Mouse (Mus musculus) lung, adult 18-20 months (tissue): ENCODE data around the gene Cubn.

ENCODE experiments used
- DNase-seq, 2 experiments: peaks; one replicate each; pipeline ENCODE4 v3.0.0; 2022; ENCODE audit warnings: mixed read lengths in 2 of 2

The Cubn gene

DNA sequence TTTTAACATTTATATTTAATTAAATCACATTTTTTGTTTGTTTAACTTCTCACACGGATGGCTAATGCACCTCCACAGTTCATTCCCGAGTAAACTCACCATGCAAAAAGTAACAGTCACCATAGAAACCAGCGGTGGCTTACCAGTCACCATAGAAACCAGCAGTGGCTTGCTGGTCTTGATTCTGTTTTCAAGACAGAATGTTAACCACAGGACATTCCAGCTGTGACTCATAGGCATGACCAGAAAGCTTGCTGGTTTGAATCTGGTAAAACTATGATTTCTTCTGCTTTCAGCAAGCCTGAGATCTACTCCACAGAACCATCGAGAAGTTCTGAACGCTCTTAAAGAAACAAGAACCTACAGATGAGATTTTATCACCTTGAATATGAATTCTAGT, 84.3 kb downstream of the Cubn start:
- DNase-seq: peak in 1 of 2 experiments; percentile 48

DNA sequence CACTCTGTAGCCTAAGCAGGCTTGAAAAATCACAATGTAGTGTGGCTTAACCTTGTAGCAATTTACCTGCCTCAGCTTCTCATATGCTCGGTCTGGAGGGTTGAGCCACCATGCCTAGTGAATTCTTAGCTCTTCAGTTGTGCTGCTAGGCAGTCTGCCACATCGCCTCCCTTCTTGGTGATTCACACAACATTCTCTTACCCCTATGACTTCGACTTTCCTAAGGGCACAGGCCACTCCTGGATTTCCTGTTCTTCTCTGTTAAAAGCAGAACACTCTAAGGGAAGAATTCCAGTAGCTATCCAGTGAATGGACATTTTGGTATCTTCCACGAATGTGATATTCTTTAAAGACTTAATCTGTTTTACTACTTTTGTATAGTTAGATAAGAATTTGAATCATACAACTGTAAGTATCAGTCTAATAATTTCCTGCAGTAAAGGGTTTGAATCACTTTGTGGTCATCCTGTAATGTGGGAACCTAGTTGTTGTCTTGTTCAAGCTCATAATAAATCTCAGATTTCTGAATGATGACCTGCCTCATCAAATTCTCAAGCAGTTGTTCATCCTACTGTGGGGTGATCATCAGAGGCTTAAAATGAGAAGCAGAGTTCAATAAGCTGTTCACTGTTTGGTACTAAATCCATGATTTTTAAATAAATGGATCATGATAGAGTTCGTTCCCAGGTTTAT, 86.5 kb downstream of the Cubn start:
- DNase-seq: no peak

DNA sequence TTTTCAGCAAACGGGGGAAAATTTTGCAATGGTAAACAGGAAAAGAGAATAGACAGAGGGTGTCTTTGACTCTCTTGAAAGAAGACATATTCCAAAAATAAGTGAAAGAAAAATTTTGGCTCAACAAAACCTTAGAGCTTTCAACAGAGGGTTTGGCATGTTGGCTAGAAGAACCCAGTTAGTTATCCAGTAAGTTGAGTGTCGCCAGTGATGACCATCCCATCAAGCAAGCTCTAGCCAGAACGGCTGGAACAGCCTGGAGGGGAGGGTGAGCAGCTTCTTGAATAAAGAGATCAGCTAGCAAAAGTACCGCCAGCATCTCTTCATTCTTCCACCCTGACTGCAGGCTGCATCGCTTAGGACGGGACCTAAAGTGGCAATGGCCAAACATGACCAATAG, 90.8 kb downstream of the Cubn start:
- peak; percentile 32 to 58 for DNase-seq

DNA sequence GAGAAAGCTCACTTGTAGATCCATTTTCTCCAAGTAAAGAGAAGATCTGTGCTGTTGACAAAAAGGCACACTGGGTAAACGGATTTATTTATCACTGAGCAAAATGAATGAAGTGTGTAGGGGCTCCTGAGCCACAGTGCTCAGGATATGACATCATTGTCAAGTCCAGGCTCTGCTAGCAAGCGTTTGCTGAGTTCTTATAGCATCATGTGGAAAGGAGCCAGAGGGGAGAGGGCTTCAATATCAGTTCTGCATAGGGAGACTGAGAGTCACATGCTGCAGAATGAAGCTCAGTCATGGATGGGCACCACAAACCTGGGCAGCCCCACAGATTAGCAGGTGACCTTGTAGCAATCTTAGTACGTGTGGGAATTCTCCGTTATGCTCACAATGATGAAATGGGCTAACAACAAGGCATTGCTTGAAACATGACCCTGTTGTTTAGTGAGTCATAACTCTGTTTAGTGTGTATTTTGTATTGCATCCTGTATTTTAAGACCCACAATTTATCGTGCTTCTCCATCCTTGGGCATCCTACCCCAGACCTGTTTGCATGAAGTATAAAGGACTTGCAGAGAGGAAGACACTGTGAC, 92.0 kb downstream of the Cubn start:
- no peak for DNase-seq

DNA sequence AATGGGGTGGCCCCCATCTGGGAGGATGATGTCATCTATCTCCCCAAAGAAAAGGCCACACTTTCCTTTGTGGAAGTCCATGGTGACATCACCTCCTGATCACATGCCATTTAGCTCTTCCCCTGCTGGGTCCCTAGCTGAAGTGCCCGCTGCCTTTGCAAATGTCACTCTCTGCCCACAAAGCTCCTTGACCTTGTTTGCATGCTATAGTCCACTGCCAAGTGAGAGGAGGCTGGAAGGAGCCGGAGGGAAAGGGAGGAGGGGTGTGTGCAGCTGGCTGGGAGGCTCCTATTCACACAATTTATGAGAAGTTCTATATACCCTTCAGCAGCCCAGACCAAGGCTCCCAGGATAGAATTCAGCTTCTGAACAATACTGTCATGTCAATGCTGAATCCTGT, 92.7 kb downstream of the Cubn start:
- DNase-seq: peak; percentile 75 to 84

DNA sequence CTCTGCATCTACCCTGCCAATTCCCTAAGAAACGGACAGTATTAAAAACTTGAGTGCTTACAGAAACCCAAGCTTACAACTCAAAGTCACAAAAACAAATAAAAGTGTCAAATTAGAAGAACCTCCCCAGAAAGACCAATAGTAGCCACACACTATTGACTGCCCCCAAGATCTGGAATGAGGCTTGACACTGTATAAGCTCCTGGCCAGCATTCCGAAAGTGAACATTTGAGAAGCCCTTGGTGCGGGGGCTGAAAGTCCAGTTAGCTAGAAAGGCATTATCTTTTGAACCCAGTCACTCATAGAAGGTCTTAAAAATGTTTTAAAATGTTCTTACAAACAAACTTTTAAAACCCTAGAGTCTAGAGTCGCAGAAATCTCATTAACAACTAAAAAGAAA, 93.1 kb downstream of the Cubn start:
- no peak for DNase-seq

DNA sequence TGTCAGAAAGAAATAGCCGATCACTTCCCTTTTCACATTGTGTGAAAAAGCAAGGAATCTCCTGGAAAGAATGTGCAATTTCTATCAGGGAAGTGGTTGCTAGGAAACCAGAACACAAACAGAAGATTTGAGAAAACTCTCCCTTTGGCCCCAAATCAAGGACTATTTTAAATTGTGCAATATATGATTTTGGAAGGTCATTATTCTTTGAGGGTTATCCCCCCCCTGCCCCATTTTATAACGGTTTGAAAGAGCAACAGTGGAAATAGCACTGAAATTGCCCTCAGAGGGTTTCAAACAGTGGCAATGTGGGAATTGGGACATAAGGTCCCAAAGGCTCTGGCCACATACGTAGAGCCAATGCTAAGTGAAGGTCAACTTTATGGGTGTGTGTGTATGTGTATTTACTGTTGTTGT, 95.5 kb downstream of the Cubn start:
- DNase-seq: no peak

DNA sequence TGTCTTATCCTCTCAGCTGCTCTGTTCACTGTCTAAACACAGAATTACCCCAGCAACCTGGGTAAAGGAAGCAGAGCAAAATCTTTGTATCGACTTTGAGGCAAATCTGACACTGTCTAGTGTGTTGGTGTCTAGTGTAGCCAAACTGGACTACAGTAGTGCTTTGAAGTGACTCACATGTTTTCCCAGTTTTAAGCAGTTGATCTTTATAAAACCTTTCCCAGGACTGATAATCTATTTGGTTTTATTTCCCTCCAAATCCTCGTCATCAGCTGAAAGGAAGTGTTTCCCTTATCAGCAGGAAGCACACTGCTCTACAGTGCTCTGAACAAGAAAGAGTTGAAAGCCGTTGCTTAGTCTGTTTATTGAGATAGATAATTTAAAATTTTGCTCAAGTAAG, 100.6 kb downstream of the Cubn start:
- peak in 1 of 2 experiments; percentile 46 for DNase-seq

DNA sequence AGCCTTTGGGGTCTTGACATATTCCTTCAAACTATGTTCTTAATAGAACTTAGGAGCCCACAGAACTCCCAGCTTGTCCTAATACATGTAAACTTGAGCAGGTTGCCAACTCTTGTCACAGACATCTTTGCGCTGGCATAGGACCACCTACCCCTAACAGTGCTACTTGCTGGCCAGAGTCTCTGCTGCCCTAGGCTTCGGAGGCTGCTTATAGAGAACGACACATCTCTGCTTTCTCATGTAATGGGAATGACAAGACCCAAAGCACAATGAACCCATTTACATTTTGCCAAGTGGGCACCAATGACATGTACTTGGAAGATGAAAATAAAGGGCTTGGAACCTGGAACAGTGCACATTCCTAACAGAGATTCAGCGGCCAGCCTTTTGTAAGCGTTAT, 105.0 kb downstream of the Cubn start:
- no peak for DNase-seq

DNA sequence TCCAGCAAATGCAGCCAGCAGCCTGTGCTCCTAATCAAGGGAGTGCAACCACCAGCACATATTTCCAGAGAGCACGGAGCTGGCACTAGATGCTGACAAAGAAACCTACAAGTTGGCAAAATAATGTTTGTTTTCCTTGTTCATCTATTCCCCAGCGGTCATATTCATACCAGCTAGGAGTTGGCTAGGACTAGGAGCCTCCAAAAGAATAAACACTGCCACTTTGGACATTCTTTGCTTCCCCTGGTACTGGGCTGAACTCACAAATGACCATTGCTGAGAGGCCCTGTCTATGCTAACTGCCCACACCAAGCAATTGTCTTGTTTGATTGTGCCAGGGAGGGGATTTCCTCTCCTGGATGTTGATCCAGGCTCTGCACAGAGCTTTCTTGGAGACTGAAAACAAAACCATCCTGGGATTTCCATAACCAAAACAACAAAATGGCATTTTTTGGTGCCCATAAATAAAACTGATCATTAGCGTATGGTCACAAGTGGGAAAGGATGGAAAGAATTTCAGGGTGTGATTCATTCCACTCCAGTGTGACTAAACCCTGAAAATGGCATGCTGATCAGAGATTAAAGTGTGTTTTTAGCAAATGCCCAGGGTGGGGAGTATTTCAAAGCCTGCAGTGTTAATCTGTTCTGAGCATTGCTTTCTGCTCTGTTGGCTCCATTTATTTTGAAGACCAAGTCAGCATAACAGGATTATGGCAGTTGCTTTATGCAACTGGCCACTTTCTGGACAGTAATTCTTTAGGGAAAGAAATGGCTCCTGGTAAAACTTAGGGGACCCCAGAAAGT, 105.9 kb downstream of the Cubn start:
- DNase-seq: peak in 1 of 2 experiments; percentile 39

DNA sequence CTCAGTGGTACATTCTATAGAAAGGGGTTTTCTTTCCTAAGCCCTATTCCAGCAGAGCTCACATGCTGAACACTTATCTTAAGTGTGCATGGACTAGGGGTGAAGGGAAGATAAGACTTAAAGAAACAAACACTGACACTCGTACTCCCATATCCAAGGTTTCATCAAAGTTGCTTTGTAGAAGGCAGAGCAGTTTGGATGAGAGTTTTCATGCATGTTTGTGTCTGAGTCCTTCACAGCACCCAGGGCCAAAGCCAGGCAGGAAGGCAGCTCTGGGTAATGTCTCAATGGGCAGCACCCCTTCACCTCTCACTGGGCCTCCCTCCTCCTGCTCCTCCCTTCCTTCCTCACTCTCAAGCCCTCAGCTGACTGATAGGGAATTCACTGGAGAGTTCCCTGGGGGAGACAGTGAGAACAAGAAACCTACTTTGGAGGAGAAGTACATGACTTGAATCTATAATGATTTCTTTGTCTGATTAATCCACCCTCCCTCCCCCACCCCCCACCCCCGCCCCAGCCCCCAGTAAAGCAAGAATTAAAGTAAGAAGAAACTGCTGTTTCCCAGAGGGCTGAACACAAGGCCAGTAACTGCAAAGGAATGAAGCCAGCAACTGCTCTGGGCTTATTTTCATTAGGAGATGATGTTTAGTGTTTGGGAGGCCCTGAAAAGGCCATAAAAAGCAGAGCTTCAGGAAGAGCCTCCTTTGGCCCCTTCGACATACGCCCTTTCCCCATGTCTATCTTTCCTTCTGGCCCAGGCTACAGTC, 106.7 kb downstream of the Cubn start:
- peak; percentile 60 to 69 for DNase-seq

DNA sequence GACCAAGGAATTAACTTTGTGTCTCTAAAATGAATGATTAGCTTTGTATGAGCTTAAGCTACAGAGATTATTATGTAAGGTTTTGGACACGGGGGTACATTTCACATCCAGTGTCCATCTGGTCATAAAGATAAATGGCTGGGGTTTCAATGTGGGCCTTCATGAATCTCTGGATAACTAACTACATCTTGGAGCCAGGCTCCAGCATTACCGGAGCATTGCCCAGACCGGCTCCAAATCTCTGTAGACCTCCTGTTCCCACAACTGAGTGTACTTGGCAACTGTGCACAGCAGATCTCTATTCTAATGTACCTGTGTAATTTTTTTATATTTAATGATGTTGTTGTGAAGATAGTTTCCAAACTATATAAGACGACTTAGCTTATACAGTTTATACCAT, 115.4 kb downstream of the Cubn start:
- no peak for DNase-seq

DNA sequence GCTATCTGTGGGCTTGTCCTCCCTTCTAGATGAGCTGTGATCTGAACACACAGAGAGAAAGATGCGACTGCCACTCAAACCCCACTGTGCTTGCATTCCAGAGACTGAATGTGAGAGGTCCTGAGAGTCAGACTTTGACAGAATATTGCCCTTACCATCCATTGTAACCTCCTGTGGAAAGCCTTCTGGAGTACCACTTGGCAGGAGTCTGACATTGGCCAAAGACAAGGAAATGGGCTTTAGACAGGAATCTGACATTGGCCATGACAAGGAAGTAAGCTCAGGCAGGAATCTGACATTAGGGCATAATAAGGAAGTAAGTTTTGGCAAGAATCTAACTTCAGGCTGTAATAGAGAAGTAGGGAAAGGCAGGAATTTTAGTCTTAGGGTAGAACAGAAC, 118.3 kb downstream of the Cubn start:
- DNase-seq: no peak

DNA sequence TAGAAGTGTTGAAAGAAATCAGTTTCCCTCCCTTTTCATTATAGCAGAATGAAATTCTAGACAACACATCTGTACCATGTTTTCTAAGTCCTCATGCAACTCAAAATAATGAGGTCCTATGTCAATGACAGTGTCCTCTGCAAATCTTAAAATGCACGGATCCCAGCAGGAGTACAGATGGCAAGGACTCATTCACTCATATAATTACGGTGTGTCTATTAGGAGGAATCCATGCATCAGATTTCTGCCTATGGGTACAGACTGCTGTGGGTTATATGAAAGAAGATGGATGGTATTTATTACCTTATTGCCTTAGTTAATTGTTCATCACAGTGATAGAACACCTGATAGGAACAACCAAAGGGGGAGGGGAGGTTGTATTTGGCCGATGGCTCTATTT, 118.8 kb downstream of the Cubn start:
- no peak for DNase-seq

DNA sequence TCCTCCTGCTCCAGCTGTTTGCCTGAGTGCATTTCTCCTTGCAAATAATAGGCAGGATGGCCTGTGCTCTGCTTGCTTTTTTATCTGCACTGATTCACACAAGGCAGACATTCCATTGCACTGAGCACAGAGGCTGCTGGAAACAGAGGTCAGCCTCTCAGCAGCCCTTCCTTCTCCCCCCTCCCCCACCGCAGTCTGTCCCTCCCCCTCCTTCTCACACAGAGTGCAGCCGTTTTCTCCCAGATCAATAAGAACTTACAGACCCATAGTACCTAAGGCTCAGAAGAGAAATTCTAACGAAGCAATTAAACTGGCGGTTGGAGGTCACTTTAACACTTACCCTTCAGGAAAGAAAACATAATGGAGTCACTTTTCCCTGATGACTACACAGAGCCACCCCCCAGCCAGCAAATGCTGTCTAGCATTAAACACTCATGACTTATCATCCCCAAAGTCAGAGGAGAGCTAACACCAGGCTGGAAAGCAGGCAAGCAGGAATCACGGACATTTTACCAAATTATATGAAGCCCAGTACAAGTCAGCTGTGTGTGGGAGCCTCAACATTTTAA, 119.3 kb downstream of the Cubn start:
- DNase-seq: peak; percentile 38 to 48

DNA sequence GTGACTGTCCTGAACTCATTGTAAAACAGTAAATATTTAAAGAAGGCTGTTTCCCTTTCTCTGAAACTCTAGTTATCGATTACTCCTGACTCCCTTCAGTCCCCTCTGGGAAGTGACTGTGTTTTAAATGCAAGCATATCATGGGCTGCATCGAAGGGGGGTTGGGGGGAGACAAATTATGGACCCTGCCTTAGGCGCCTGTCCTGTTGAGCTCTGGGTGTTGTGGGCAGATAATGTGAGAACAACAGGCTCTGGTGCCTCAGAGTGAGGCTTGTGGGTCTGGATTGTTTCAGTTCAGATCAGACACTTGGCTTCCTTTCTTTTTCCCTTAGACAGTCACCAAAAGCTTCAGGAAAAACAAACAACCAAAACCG, 119.8 kb downstream of the Cubn start:
- no peak for DNase-seq

DNA sequence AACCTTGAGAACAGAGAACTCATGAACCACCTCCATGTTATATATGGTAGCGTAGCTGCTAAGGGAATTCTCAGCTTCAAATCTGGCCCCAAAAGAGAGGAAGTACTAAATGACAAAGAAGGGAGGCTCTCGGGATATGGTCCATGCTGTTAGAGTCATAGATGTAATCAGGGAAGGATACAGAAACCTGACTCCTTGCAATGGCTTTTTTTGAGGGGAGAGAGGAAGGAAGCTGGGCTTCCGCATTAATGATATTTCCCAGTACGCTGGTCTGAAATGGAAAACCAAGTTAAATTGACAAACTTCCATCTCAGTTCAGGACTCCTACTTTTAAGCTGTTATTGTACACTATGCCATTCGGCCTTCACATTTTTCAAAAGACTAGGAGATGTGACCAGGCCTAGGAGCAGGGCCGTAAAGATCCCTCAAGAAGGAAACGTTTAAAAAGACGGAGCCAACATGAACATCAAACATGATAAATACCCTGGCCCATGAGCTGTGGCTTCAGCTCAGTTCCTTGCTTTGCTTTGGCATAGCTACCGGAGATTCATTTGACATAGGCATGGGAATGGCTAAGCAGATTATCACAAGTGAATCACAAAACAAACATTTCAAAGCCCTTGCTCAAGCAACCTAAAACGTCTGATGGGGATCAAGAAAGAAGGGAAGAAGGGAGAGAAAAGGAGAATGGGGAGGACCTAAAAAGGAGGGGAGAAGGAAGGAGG, 120.4 kb downstream of the Cubn start:
- DNase-seq: no peak

DNA sequence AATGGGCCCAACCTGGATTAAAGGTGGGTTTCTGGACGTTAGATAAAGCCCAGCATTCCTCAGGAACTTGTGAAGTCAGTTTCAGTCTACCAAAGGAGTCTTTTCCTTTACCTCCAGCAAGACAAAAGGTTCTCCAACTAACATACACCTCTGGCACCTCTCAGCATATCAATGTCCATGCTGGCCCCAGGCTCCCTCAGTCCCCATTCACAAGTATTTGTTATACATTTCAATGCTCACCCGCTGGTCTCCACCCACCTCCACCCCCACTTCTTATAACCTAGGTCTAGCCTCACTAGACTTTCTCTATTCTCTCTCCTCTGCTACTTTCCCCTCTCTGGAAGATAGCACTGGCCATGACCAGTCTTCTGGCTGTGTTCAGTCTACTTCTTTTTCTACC, 121.1 kb downstream of the Cubn start:
- DNase-seq: no peak

DNA sequence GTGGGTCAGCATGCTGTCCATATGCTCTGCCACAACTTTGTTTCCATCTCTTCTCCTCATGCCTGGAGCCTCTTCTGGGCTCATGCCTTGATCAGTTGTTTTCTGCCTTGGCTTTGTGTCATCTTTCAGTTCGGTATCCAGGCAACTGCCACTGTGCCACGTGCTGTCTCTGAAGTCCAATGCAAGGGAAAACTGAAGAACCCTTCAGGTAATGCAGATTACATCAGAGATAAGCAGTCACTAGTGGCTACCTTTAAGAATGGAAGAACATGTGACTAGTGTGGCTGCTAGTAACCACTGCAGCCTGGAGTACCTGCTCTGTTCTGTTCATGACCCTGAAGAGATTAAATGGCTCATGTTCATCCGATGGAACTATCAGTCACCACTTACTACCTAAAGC, 123.1 kb downstream of the Cubn start:
- no peak for DNase-seq

DNA sequence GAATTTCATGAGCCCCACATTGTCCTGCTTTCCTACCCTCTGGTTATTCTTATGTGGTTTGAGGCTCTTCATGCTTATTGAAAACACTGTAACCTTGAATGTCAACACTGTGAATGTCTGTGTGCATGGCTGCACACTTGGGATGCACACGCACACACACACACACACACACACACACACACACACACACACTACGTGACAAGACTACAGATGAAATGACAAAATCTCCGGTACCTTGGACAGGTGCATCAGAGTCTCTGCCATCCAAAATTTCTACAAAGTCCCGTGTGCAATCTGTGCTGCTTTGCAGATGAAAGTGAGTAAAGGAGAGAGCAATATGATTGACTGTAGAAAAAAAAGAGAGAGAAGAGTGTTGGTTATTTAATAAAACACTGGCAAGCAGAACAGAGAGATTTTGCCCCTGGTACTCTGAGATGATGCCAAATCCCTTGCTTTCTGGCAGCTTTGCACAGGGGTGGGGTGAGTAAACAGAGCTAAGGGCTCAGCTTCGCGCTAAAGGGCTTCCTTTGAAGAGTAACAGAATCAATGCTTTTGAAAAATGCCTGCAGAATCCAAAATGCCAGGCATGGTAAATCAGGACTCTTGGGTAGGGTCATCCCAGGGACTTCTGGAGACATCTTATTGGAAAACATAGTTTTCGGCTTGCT, 133.6 kb downstream of the Cubn start:
- DNase-seq: peak; percentile 19 to 33

DNA sequence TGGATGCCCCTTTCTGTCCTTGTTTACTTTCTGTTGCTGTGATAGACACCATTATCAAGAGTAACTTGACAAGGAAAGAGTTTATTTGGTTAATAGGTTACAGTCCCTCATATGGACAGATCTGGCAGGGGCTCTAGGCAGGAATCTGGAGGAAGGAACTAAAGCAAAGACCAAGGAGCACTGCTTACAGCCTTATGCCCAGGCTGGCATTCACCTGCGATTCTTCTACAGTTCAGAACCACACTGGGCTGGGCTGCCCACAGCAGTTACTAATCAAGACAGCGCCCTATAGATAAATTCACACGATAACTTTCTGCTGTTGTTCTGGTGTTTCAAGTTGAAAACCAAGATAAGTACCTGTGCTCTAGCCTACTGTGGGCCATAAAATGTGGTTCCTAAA, 138.8 kb downstream of the Cubn start:
- DNase-seq: no peak
